Mouse (Mus musculus) small intestine, adult 2 months (tissue): ENCODE data around the gene Ifitm5. TPM values are rescaled to one million over a fixed set of nuclear protein-coding genes. Genes with fewer than 3 reads are reported as not detected.

Experiments used
- H3K27ac ChIP-seq: fragments of 200-500 bp; 2 replicates; pipeline ENCODE4 v1.5.1; 2012; ENCODE audit warnings: low read depth, low read length, control low read depth, inconsistent platforms; ENCODE audit not compliant: insufficient read depth
- H3K27me3 ChIP-seq: fragments of 200-500 bp; 2 replicates; pipeline ENCODE4 v1.6.1; 2012; ENCODE audit warnings: mild to moderate bottlenecking, moderate library complexity, low read length, inconsistent platforms; ENCODE audit not compliant: control insufficient read depth, insufficient read depth
- H3K36me3 ChIP-seq: fragments of 200-500 bp; 2 replicates; pipeline ENCODE4 v1.6.1; 2012; ENCODE audit warnings: mild to moderate bottlenecking, low read length, control low read depth, inconsistent platforms; ENCODE audit not compliant: control insufficient read depth, insufficient read depth
- H3K4me1 ChIP-seq: fragments of 200-500 bp; 2 replicates; pipeline ENCODE4 v1.6.1; 2012; ENCODE audit warnings: low read length, inconsistent platforms, mixed read lengths; ENCODE audit not compliant: control insufficient read depth, insufficient read depth, insufficient read length
- H3K4me3 ChIP-seq: fragments of 200-500 bp; 2 replicates; pipeline ENCODE4 v1.5.1; 2012; ENCODE audit warnings: low read depth, mild to moderate bottlenecking, control low read depth, inconsistent platforms, low read length, moderate library complexity
- CTCF ChIP-seq: fragments of 200-500 bp; IDR thresholded peaks from 2 replicates; pipeline ENCODE4 v1.5.1; 2012; ENCODE audit warnings: low read depth, mild to moderate bottlenecking, control low read depth, inconsistent platforms, low read length, moderate library complexity, mixed read lengths; ENCODE audit not compliant: insufficient replicate concordance, insufficient read length; ENCODE audit errors: extremely low read depth
- POLR2A ChIP-seq: fragments of 200-500 bp; IDR thresholded peaks from 2 replicates; pipeline ENCODE4 v1.6.1; 2012; ENCODE audit warnings: low read depth, mild to moderate bottlenecking, control low read depth, inconsistent platforms, low read length, moderate library complexity
- WGBS: fragments of 180-500 bp; shearing (Covaris S2); methylation state at CpG from one replicate; pipeline ENCODE4 v1.1.7; 2018; 5-methylcytosine and 5-hydroxymethylcytosine counted together
- polyA plus RNA-seq: library from polyadenylated mRNA; depleted of rRNA; stranded (reverse); fragments of >200 nt; gene quantifications from 2 replicates; pipeline ENCODE4 v1.2.3, GENCODE M21; 2012; rRNA removed

Ifitm5 gene
- polyA plus RNA-seq, 1 experiment: 0.87 TPM

GRCm38 (mm10) chr7:140900220-140900619 is 49.9 kb downstream of the Ifitm5 start, which contains the start of gene Cox8b:
Cox8b (minus strand) TSS chr7:140900446.
- Histone ChIP-seq H3K36me3 (peaks cover 24% of the 10 kb centered on the region), H3K4me1 (no peaks in the 10 kb centered on the region), H3K27ac (no peak within 1 kb of the TSS), H3K4me3 (no peak within 1 kb of the TSS), H3K27me3 (no peaks in the 10 kb centered on the region)
- no peak for TF ChIP-seq POLR2A
- TF ChIP-seq CTCF: no peak
- 68% methylated on average over 10 of the region's 10 CpGs for WGBS

DNA sequence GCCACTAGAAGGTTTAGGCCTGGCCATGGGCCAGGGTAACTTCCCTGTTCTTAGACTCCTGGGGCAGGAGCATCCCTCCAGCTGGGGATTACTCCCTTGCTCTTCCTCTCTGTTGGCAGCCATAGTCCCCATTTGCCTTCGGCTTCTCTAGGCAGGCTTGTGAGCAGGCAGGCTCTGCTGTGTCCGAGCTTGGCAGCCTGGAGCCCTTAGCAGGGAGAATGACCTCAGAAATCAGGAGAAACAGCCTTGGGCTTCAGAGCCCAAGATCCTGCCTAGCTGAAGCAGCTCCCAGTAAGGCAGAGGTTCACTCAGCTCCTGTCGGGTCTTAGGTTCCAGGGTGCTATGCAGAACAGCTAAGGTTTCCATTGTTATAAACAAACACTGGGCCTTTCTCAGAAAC is 51.0 kb downstream of the Ifitm5 start:
- no peak overlapping the region for H3K4me3 ChIP-seq
- TF ChIP-seq POLR2A (no peak), CTCF (no peak)
- no peaks in the 10 kb centered on the region for H3K4me1 ChIP-seq
- no peaks in the 10 kb centered on the region for H3K27me3 ChIP-seq
- peaks cover 32% of the 10 kb centered on the region for H3K36me3 ChIP-seq
- 83% methylated on average over 3 of the region's 3 CpGs for WGBS
- H3K27ac ChIP-seq: no peak overlapping the region

Other genes starting within 250 kb of the Ifitm5 start
- gene Cyp2e1, start 186.6 kb downstream of the Ifitm5 start, polyA plus RNA-seq: 0.09 and 0.13 TPM in 2 replicates
- gene Syce1, start 162.4 kb downstream of the Ifitm5 start, polyA plus RNA-seq: not detected in 2 replicates
- gene Zfp941, start 128.1 kb downstream of the Ifitm5 start, polyA plus RNA-seq: not detected in 2 replicates
- 36.7 and 37.3 TPM in 2 replicates for gene Urah, start 115.3 kb downstream of the Ifitm5 start, polyA plus RNA-seq
- gene Scgb1c1, start 104.7 kb downstream of the Ifitm5 start, polyA plus RNA-seq: not detected in 2 replicates
- not detected in 2 replicates for gene Odf3, start 102.5 kb downstream of the Ifitm5 start, polyA plus RNA-seq
- gene Gm45785, start 94.0 kb downstream of the Ifitm5 start, polyA plus RNA-seq: not detected in 2 replicates
- gene Ric8a, start 93.3 kb downstream of the Ifitm5 start, polyA plus RNA-seq: 47.5 and 95.5 TPM in 2 replicates
- 10.4 and 17.1 TPM in 2 replicates for gene Bet1l, start 92.7 kb downstream of the Ifitm5 start, polyA plus RNA-seq
- 33.5 and 55.7 TPM in 2 replicates for gene Psmd13, start 68.3 kb downstream of the Ifitm5 start, polyA plus RNA-seq
- gene Sirt3, start 68.0 kb downstream of the Ifitm5 start, polyA plus RNA-seq: 13.6 and 20.4 TPM in 2 replicates
- gene Cox8b, start 49.8 kb downstream of the Ifitm5 start, polyA plus RNA-seq: 1.1 and 1.2 TPM in 2 replicates
- gene Nlrp6, start 29.4 kb downstream of the Ifitm5 start, polyA plus RNA-seq: 45.0 and 110 TPM in 2 replicates
- gene Pgghg, start 8.9 kb downstream of the Ifitm5 start, polyA plus RNA-seq: 10.8 and 15.1 TPM in 2 replicates
- 1.1 TPM in 1 of 2 replicates, not detected in the other for gene Gm45717, start 5.6 kb upstream of the Ifitm5 start, polyA plus RNA-seq
- gene Ifitm2, start 5.7 kb upstream of the Ifitm5 start, polyA plus RNA-seq: 263 and 363 TPM in 2 replicates
- gene Ifitm1, start 16.9 kb upstream of the Ifitm5 start, polyA plus RNA-seq: 107 and 120 TPM in 2 replicates
- gene Ifitm3, start 60.5 kb upstream of the Ifitm5 start, polyA plus RNA-seq: 101 and 147 TPM in 2 replicates
- 2.5 and 3.1 TPM in 2 replicates for gene Ifitm6, start 67.6 kb upstream of the Ifitm5 start, polyA plus RNA-seq
- gene Gm17387, start 78.8 kb upstream of the Ifitm5 start, polyA plus RNA-seq: not detected in 2 replicates
- gene B4galnt4, start 110.8 kb upstream of the Ifitm5 start, polyA plus RNA-seq: 5.4 and 15.8 TPM in 2 replicates
- 87.5 and 236 TPM in 2 replicates for gene Pkp3, start 127.9 kb upstream of the Ifitm5 start, polyA plus RNA-seq
- 19.8 and 38.3 TPM in 2 replicates for gene Sigirr, start 150.3 kb upstream of the Ifitm5 start, polyA plus RNA-seq
- 38.2 and 74.3 TPM in 2 replicates for gene Ano9, start 167.5 kb upstream of the Ifitm5 start, polyA plus RNA-seq
- gene Ptdss2, start 172.1 kb upstream of the Ifitm5 start, polyA plus RNA-seq: 17.5 and 26.3 TPM in 2 replicates
- 113 and 162 TPM in 2 replicates for gene Rnh1, start 222.6 kb upstream of the Ifitm5 start, polyA plus RNA-seq
- 49.1 and 67.1 TPM in 2 replicates for gene Hras, start 243.7 kb upstream of the Ifitm5 start, polyA plus RNA-seq
- gene Lrrc56, start 243.9 kb upstream of the Ifitm5 start, polyA plus RNA-seq: 4.0 and 7.4 TPM in 2 replicates